Mouse (Mus musculus) right cerebral cortex, postnatal 4 days (tissue): ENCODE measurements around the gene Ephb1.
A peak's percentile ranks its signal among the peaks of the same experiment; 100 is the strongest.

Experiments used
- DNase-seq: peaks from one replicate; pipeline ENCODE4 v3.0.0-alpha.2; 2022

Ephb1 gene

GRCm38 (mm10) chr9:101956228-101956627 is 398.3 kb downstream of the Ephb1 start:
- DNase-seq: no peak

GRCm38 (mm10) chr9:101954529-101954928 is 400.0 kb downstream of the Ephb1 start:
- no peak for DNase-seq

DNA sequence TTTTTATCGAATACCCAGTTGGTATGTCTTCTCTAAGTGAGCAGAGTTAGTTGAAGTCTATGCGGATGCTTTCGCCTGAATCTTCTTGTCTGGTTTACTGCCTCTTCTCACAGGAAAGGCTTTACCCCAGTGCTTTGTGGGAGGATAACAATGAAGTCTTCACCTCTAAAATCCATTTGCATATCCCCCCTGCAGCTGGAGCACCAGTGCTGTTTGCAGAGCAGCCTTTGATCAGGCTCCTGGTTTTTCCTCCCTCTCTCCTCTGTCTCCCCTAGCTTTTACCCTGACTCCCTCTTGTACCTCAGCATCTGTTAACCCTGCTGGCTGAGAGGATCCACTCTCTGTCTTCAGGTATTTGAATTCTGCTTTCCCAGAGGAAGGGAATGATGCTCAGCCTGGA is 404.4 kb downstream of the Ephb1 start:
- no peak for DNase-seq

DNA sequence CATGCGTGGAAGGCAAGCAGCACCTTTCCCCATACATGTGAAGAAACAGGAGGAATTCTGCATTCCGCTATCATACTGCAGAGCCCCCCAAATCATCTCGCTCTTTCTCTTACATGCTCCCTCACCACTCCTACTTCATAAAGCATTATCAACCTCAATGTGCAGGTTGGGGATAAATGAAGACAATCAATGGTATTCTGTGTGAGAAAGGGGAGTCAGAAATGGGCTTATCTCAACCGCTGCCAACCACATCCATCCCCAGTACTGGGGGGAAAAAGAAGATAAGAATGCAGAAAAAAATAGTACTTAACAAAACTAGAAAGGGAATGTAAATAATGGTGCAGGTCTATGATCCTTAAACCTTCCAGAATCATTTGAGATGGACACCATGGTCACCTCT is 408.7 kb downstream of the Ephb1 start:
- no peak for DNase-seq

DNA sequence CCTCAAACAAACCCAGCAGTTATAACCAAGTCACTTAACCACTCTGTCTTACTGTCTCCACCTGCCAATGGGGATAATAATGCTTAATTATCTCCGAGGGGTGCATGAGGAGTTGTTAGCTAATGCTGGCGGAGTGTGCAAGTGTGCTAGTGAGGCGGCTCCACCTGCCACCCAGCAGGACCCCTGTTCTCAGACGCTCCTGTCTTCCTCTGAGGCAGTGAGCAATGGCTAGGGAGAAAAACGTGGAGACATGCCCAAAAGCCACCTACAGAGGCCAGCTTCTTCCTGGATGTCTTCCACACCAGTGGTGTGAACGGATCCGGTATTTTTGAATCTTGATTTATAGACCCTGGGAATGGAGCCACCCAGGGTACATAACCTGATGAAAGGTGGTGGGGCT is 409.2 kb downstream of the Ephb1 start:
- no peak for DNase-seq

DNA sequence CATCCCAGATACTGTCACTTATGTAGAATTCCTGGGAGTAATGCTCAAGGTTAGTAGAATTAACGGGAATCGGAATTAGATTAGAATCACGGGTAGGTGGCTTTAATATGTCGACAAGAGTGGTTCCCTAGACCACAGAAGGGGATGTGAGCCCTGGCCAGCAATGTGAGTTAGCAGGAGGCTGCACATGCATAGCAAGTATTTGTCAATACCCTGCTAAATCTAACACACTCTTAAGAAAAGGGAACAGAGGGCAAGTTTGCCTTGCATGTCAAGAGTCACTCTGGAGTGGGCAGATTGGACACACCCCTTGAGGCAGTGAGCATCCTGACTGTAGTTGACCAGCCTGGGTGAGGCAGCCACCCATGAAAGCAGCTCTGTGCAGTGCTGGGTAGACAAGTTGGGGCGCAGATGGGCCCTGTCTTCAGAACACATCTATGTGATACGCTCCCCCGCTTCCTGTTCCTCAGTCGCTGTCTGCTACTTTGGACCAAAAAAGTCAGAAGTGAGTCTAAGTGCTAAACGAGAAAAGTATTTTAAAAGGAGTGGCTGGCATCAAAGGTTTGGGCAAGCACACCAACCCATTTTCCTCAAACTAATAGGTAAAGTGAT is 412.3 kb downstream of the Ephb1 start:
- no peak for DNase-seq

DNA sequence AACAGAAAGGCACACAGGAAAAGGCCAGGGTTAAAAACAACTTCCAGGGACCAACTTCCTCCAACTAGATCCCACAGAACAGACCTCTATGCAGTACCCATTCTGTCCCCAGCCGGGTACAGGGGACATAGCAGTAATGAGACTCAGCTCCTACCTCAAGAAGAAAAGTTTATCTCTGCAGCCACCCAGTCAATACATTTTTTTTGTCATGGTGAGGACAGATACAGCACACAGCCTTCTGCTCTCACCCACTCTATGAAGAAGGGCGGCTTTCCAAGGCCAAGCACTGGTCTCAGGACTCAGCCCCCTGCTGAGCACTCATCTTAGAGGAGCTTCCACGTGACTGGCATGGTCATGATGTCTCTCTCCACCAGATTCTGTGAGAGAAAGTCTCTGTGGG is 414.3 kb downstream of the Ephb1 start:
- DNase-seq: no peak

DNA sequence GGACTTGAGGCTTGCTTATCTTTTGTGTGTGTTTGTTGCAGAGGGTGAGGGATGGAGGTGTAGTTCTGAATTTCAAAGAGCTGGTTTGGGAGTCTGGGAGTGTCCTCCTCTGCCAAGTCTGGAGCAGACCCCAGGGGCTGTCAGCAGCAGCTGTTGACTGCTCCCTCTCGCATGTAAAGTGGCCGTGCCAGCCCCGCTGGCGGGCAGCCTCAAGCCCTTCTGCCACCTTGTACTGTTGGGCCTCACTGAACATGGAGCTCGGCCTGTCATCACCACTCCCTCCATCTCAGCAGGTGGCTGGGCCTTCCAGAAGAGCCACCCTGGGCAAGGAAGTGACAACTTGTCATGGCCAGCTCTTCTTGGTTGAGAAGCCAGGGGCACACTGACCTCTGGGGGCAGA is 415.5 kb downstream of the Ephb1 start:
- DNase-seq: peak; percentile 54

- DNase-seq: no peak
Measured at GRCm38 (mm10) chr9:101938066-101938465, 416.4 kb downstream of the Ephb1 start.

- DNase-seq: no peak
Measured at GRCm38 (mm10) chr9:101934887-101935286, 419.6 kb downstream of the Ephb1 start.

DNA sequence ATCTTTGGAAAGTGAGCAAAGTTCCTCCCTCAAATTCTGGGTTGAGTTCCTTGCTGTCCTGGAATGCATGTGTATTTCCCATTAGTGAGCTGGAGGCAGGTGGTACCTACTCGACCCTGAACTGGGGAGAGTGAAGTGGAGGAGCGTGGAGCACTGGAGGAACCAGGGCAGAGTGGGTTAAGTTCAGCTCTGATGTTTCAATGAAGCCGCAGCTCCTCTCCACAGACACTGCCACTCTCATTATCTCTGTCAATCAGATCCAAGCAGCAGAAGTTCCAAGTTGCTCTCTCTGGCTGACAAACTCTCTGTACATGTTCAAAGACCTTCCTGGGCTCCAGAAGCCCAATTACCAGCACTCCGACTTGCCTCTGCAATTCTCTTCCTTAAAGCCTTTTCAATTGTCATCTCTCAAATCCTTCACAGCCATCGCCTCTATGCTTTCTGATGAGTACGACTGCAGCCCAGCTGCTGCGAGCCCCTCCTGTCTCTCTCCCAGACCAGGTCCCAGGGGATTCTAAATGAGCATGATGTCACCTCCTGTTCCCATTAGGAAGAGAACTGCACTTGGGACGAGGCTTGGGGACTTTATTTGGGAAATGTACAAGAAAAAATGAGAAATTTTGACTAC is 420.4 kb downstream of the Ephb1 start:
- DNase-seq: no peak

GRCm38 (mm10) chr9:101924829-101925228 is 429.7 kb downstream of the Ephb1 start:
- no peak for DNase-seq

DNA sequence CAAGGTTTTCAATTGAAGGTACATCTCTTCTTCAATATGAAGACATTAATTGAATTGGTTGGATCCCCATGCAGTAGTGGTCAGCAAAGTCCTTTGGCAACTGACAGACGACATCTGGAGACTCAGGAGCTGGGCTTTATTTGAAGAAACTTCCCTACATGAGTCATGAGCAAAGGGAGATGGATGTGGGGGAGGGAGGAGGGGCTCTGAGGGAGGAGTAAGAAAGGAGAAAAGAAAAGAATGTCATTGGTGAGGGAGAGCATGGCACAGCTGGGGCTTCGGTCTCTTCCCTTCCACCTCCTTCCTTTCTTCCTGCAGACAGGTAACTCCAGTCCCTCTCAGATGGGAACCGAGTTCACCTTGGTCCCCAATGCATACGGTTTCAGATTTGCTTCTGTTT is 431.6 kb downstream of the Ephb1 start:
- no peak for DNase-seq

- DNase-seq: no peak
Measured at GRCm38 (mm10) chr9:101919324-101919723, 435.2 kb downstream of the Ephb1 start.

- no peak for DNase-seq
Measured at GRCm38 (mm10) chr9:101918771-101919170, 435.7 kb downstream of the Ephb1 start.

GRCm38 (mm10) chr9:101915082-101915481 is 439.4 kb downstream of the Ephb1 start:
- no peak for DNase-seq

DNA sequence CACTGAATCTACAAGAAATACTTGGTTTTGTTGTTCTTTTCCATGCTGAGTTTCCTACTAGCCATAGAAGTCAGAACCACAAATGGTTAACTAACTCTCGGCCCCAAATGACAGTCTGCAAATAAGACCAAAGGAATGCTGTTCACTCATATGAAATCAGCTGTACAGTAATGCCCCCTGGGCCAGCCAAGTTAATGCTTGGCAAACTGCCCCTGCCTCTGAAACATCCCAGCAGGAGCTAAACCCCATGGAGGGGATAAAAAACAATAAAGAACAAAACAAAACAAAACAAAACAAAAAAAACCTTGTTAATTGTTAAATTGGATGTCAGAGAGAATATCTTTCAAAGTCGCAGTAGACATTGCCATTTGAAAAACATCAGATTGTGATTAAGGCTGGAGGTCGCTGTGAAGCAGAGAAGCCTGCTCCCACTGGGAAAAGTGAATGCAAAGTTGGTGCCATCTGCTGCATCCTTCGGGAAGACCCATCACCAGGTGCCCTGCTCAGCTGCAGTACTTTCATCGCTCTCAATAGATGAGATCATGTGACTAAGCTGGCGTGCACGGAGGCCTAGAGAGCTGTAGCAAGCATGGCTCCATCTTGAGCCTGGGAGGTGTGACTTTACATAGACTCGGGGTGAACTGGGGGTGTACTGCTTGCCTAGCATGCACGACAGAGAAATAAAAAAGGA is 443.2 kb downstream of the Ephb1 start:
- DNase-seq: no peak

- DNase-seq: no peak
Measured at GRCm38 (mm10) chr9:101909491-101909890, 445.0 kb downstream of the Ephb1 start.

GRCm38 (mm10) chr9:101908849-101909248 is 445.6 kb downstream of the Ephb1 start:
- DNase-seq: peak; percentile 25

DNA sequence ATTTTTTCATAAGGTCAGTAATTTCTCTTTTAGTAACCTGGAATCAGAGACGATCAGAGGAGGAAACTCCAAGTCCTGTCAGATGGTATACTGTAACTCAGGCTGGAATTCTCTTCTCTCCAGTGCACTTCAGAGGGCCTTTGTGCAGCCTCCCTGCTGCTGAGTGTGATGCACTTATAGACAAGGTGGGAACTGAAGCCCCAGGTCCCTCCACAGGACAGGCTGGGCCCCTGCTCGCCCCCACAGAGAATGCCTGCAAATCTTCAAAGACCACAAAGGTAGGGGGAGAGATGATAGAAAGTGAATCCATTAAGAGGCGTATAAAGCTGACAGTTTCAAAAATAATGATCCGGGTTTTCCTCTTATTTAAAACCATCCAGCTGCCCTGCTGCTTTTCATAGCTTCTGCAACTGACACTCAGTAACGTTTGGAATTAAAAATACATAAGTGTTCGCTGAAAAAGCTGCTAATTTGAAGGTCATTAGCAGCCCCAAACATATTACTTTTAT is 446.7 kb downstream of the Ephb1 start:
- no peak for DNase-seq

DNA sequence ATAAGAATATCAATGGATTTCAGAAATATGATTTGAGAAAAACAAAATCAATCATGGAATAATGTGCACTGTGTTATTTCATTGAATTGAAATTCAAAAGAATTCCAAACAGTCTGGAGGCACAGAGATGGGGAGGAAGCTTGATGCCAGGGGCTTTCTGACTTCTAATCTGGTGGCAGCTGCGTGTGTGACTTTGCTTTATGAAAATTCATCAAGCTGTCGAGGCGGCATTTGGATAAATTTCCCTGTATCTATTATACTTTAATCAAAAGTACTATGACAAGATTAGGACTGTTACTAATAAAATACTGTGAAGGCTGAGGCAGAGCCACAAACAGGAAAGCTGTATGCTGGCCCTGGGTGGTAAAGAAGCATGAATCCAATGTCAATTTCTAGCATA is 451.1 kb downstream of the Ephb1 start:
- DNase-seq: no peak

GRCm38 (mm10) chr9:101897851-101898250 is 456.6 kb downstream of the Ephb1 start:
- DNase-seq: no peak

- DNase-seq: peak; percentile 12
Measured at GRCm38 (mm10) chr9:101883295-101883694, 471.2 kb downstream of the Ephb1 start.
